Mouse (Mus musculus) urinary bladder, adult 2 months (tissue): ENCODE measurements around the gene Ensa. TPM values are rescaled to one million over a fixed set of nuclear protein-coding genes. Genes with fewer than 3 reads are reported as not detected.
"Not testable (repeated sequence)": the region's sequence is repeated elsewhere in the genome, so short reads cannot be mapped to it uniquely, and the experiment has no call there.

Source experiments
- DNase-seq: peaks from one replicate; pipeline ENCODE4 v3.0.0; 2022; ENCODE audit warnings: low spot score
- polyA plus RNA-seq: library from polyadenylated mRNA; depleted of rRNA; stranded (reverse); fragments of >200 nt; gene quantifications from 2 replicates; pipeline ENCODE4 v1.2.3, GENCODE M21; 2012; rRNA removed

The Ensa gene
- polyA plus RNA-seq: 31.6 and 45.7 TPM in 2 replicates

- DNase-seq: peak; percentile 93
Measured at GRCm38 (mm10) chr3:95624628-95625503, at the start of gene Ensa. TSS of gene Ensa (plus strand) at chr3:95624993.

GRCm38 (mm10) chr3:95587754-95588603 lies 36.8 kb upstream of the Ensa start:
- DNase-seq: no peak

- peak; percentile 69 for DNase-seq
Measured at GRCm38 (mm10) chr3:95588604-95589086, 36.1 kb upstream of the Ensa start, which contains the start of gene Golph3l. TSS of gene Golph3l (plus strand) at chr3:95588934.

GRCm38 (mm10) chr3:95598734-95599133 lies 26.1 kb upstream of the Ensa start:
- DNase-seq: no peak

- no peak for DNase-seq
Measured at GRCm38 (mm10) chr3:95601287-95601686, 23.5 kb upstream of the Ensa start.

GRCm38 (mm10) chr3:95606096-95606495 lies 18.7 kb upstream of the Ensa start:
- DNase-seq: no peak

DNA sequence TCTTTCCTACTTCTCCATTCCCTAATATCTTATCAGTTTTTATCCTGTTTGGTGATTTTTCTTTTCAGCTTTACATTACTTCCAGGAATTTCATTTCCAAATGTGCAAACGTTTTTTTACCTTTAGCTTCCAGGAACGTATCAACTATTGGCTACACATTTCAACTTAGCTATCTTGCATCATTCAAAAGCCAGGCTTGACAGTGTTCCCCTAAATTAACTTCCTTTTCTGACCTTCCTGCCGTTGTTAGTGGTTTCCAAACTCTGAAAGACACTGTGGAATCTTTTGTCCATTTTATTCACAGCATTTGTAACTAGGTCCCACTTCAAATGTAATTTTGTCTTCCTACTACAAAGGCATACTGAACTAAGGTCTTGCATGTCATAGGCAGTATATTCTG lies 15.6 kb upstream of the Ensa start:
- DNase-seq: no peak

DNA sequence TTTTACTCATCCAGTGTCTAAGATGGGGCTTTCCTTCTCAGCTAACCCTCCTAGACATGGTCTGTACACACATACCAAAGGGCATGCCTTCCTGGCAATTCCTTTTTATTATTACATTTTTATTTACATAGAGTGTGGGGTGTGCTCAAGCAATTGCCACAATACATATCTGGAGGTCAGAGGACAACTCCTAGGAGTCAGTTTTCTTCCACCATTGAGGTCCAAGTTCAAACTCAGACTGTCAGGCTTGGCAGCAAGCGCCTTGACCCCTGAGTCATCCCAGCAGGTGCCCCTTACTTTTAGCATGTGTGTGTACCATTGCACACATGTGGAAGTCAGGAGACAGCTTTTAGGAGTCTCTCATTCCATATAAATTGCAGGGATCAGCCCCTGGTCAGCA lies 10.8 kb upstream of the Ensa start:
- DNase-seq: no peak

- no peak for DNase-seq
Measured at GRCm38 (mm10) chr3:95618511-95618910, 6.3 kb upstream of the Ensa start.

DNA sequence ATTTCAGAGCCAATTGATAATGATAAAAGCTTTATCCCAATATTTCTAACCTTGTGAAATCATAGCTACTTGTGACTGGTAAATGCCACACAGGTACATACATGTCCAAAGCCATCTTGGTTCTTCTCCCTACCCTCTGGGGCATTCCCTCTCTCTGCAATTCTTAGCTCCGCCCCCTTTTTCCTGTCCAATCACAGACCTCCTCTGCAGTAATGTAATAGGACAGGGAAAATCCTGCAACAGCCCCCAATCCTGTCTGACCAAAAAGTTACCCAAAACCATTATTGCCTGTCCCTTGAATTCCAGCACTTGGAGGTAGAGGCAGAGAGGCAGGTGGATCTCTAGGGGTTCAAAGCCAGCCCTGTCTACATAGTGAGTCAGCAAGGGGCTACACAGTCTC lies 3.6 kb upstream of the Ensa start:
- no peak for DNase-seq

DNA sequence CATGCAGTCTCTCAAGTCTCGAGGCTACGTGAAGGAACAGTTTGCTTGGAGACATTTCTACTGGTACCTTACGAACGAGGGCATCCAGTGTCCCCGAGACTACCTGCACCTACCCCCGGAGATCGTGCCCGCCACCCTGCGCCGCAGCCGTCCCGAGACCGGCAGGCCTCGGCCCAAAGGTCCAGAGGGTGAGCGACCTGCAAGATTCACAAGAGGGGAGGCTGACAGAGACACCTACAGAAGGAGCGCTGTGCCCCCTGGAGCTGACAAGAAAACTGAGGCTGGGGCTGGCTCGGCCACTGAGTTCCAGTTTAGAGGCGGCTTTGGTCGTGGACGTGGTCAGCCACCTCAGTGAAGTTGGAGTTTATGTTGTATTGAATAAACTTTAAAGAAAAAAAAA lies 2.4 kb upstream of the Ensa start:
- not testable (repeated sequence) for DNase-seq

- no peak for DNase-seq
Measured at GRCm38 (mm10) chr3:95623551-95623950, 1.2 kb upstream of the Ensa start.

GRCm38 (mm10) chr3:95623991-95624515 lies 740 bp upstream of the Ensa start:
- DNase-seq: not testable (repeated sequence)

DNA sequence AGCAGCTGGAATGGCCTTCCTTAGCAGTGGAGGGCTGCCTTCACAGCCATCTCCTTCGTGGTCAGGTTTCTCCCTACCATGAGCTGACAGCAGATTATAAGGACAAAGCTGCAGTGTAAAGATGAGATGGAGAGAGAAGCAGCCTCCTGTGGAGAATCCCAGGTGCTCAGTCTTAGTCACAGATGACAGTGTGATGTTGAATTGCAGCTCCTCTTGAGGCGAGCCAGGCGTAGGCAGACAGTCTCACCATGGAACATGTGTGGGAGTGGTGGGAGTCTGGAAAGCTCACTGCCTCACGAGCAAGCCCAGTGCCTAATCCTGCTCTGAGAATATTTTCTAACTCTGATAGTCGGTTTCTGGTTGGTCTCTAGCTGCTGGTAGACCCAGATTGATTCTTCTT lies 3.0 kb downstream of the Ensa start:
- no peak for DNase-seq

- DNase-seq: no peak
Measured at GRCm38 (mm10) chr3:95629755-95630154, 5.0 kb downstream of the Ensa start.

DNA sequence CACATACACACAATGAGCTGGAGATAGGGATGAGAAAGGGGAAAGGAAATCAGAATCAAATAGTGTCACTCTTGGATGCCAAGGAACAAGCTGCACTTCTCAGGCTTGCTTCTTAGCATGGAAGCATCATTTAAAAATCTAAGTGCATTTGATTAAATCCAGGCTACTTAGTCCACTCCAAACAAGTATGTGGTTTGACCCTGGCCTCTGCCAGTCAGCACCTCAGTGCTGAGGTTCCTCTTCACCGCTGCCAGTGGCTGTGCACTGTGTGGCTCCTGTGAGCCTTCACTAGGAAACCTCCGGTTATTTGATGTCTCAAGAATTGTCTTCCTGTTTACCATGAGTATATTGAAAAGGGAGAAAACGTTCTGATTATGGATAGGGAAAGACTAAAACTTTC lies 6.1 kb downstream of the Ensa start:
- no peak for DNase-seq

DNA sequence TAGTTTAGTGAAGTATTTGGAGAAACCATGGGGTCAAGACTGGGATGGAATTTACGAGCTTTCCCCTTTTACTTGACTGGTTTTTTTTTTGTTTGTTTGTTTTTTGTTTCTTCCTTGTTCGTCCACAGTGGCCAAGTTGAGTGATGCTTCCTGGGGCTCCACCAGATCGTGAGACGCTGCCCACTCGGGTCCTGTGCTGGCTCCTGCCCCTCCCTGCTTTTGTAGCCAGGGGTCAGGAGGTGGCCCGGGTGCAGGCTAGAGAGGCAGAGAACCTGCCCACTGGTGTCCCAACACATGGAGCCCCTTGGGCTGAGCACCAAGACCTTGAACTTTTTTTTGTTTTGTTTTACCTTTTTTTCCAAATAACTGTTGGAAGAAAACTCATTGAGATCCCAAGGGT lies 6.5 kb downstream of the Ensa start:
- no peak for DNase-seq

DNA sequence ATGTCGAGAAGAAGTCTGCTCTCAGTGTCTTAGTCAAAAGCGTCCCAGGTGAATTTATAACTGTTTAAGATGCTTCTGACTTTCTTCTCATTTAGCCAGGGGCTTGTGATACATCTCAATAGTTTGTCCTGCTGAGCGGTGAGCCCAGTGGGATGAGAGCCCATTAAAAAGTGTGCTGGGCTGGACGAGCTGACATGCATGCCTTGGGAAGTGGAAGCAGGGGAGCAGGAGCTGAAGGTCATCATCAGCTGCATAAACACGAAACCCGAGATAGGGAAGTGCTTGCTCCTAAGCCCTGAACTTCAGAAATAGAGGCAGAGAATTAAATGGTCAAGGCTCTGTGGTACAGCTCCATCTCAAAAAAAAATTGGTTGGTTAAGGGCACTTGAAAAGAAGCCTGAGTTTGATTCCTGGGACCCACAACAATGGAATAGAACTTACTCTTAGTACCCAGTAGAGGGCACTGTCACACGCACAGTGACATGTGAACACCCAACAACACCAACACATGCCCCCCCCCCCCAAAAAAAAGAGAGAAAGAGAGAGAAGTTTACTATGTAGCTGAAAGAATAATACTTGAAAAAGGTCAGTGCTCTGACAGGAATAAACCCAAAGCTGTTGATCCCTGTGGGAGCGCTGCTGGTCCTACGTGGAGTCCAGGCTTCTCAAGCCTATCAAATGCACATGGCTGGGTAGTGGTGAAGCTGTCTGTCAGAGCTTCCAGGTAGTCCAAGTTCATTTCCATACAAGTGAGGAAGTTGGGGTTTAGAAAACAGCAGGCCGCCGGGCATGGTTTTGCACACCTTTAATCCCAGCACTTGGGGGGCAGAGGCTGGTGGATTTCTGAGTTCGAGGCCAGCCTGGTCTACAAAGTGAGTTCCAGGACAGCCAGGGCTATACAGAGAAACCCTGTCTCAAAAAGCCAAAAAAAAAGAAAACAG lies 8.1 kb downstream of the Ensa start:
- DNase-seq: no peak

DNA sequence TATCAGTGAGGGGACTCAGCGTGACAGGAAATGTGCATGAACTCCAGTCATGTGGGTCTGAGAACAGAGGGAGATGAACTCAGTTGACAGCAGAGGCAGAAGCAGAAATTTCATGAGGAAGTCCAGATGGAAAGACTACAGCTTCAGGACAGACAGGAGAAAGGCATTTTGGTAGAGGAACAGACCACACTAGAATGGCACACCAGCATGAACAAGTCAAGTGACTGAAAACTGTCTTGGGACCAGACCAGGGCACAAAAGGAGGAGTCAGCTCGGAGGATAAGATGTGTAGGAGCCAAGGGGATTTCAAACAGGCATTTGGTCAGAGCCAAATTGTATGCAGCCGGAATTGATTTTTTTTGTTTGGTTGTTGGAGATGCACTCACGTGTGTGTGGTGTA lies 10.8 kb downstream of the Ensa start:
- DNase-seq: no peak

DNA sequence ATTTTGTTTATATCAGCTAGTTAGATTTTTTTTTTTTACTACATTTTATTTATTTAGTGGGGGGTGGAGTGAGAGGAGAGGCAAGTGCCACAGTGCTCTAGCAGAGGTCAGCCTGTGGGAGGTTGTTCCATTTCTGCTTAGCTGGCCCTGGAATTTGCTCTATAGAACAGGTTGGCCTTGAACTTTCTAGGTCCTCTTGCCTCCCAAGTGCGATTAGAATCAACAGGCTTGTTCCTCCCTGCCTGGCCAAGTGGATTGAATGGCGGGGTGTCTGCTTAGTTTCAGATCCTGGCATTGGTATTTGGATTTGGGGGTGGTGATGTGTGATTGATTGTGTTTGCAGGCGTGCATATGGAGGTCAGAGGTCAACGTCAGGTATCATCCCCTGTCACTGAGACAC lies 11.3 kb downstream of the Ensa start:
- no peak for DNase-seq

DNA sequence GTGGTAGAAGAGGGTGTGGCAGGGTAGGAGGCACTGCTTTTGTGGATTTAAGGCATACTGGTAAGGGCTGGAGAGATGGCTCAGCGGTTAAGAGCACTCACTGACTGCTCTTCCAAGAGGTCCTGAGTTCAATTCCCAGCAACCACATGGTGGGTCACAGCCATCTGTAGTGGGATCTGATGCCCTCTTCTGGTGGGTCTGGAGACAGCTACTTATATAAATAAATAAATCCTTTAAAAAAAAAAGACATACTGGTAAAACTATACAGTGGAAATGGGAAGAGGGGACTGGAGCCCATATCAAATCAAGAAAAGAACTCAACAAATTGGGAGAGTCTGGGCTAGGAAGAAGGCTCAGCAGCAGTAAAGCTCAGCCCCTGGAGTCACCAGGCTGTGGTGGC lies 14.9 kb downstream of the Ensa start:
- DNase-seq: no peak
